Mouse (Mus musculus) MEL (cell line): ENCODE measurements around the gene S100a5. TPM values are rescaled to one million over a fixed set of nuclear protein-coding genes. Genes with fewer than 3 reads are reported as not detected.

ENCODE experiments used
- DNase-seq: peaks from one replicate; pipeline ENCODE4 v3.0.0; 2011; ENCODE audit warnings: low read depth, low spot score
- H3K27ac ChIP-seq: 2 replicates; pipeline ENCODE4 v1.5.1; 2012; ENCODE audit warnings: low read depth, mild to moderate bottlenecking, control low read depth, low read length, moderate library complexity; ENCODE audit not compliant: control insufficient read depth
- H3K27me3 ChIP-seq, 2 experiments: fragments of 150-350 bp in 1 of 2; sonication (generic) in 1 of 2; 2 replicates each; pipeline ENCODE4 v1.6.1; 2012; ENCODE audit warnings: low read length in 2 of 2, mild to moderate bottlenecking in 2 of 2, improper control_type of control experiment in 1 of 2, moderate library complexity in 1 of 2; ENCODE audit not compliant: insufficient read depth in 2 of 2, control insufficient read depth in 1 of 2
- H3K36me3 ChIP-seq, 2 experiments: 2 replicates each; pipeline ENCODE4 v1.6.1; 2012 to 2014; ENCODE audit warnings: low read length in 2 of 2, improper control_type of control experiment in 1 of 2, inconsistent platforms in 1 of 2, mild to moderate bottlenecking in 1 of 2; ENCODE audit not compliant: insufficient read depth in 2 of 2, control insufficient read depth in 1 of 2
- H3K4me1 ChIP-seq, 2 experiments: fragments of 150-350 bp in 1 of 2; sonication (generic) in 1 of 2; 2 replicates each; pipeline ENCODE4 v1.6.1; 2012; ENCODE audit warnings: low read length in 2 of 2, improper control_type of control experiment in 1 of 2, mild to moderate bottlenecking in 1 of 2; ENCODE audit not compliant: insufficient read depth in 2 of 2, control insufficient read depth in 1 of 2
- H3K4me3 ChIP-seq, 2 experiments: fragments of 150-350 bp in 1 of 2; sonication (generic) in 1 of 2; 2 replicates each; pipeline ENCODE4 v1.5.1; 2012; ENCODE audit warnings: low read depth in 2 of 2, low read length in 2 of 2, mild to moderate bottlenecking in 2 of 2, moderate library complexity in 2 of 2, control low read depth in 1 of 2, improper control_type of control experiment in 1 of 2; ENCODE audit not compliant: control insufficient read depth in 1 of 2, insufficient read depth in 1 of 2
- H3K79me2 ChIP-seq: 2 replicates; pipeline ENCODE4 v1.6.1; 2012; ENCODE audit warnings: mild to moderate bottlenecking, low read length, moderate library complexity; ENCODE audit not compliant: control insufficient read depth, poor library complexity, insufficient read depth
- H3K9ac ChIP-seq: 2 replicates; pipeline ENCODE4 v1.6.1; 2012; ENCODE audit warnings: low read depth, mild to moderate bottlenecking, control low read depth, low read length, moderate library complexity; ENCODE audit not compliant: control insufficient read depth, poor library complexity, severe bottlenecking
- H3K9me3 ChIP-seq: fragments of 150-350 bp; sonication (generic); replicated peaks from 2 replicates; pipeline ENCODE4 v1.6.1; 2012; ENCODE audit warnings: mild to moderate bottlenecking, low read length, improper control_type of control experiment, moderate library complexity; ENCODE audit not compliant: insufficient read depth
- BHLHE40 ChIP-seq: IDR thresholded peaks from 2 replicates; pipeline ENCODE4 v1.6.1; 2012; ENCODE audit warnings: low read depth, mild to moderate bottlenecking, inconsistent platforms, low read length, improper control_type of control experiment, borderline replicate concordance
- CHD1 ChIP-seq: IDR thresholded peaks from 2 replicates; pipeline ENCODE4 v1.6.1; 2012; ENCODE audit warnings: low read depth, mild to moderate bottlenecking, inconsistent platforms, low read length, improper control_type of control experiment
- CHD2 ChIP-seq: IDR thresholded peaks from 2 replicates; pipeline ENCODE4 v1.6.1; 2011; ENCODE audit warnings: low read length, improper control_type of control experiment
- ETS1 ChIP-seq: IDR thresholded peaks from 2 replicates; pipeline ENCODE4 v1.6.1; 2012; ENCODE audit warnings: low read depth, mild to moderate bottlenecking, inconsistent platforms, low read length, improper control_type of control experiment, moderate library complexity
- GABPA ChIP-seq: IDR thresholded peaks from 2 replicates; pipeline ENCODE4 v1.6.1; 2012; ENCODE audit warnings: low read depth, mild to moderate bottlenecking, inconsistent platforms, low read length, improper control_type of control experiment, moderate library complexity
- GATA1 ChIP-seq: IDR thresholded peaks from 2 replicates; pipeline ENCODE4 v1.6.1; 2011; ENCODE audit warnings: low read depth, low read length, improper control_type of control experiment
- KAT2A ChIP-seq: conservative IDR thresholded peaks from 2 replicates; pipeline ENCODE4 v1.6.1; 2012; ENCODE audit warnings: low read depth, low read length, improper control_type of control experiment, inconsistent platforms
- MAFK ChIP-seq: IDR thresholded peaks from 2 replicates; pipeline ENCODE4 v1.6.1; 2011; ENCODE audit warnings: low read depth, mild to moderate bottlenecking, low read length, improper control_type of control experiment, borderline replicate concordance
- MAZ ChIP-seq: IDR thresholded peaks from 2 replicates; pipeline ENCODE4 v1.6.1; 2012; ENCODE audit warnings: low read depth, mild to moderate bottlenecking, inconsistent platforms, low read length, improper control_type of control experiment
- MEF2A ChIP-seq: IDR thresholded peaks from 2 replicates; pipeline ENCODE4 v1.6.1; 2014; ENCODE audit warnings: low read depth, mild to moderate bottlenecking, inconsistent platforms, low read length, improper control_type of control experiment; ENCODE audit not compliant: poor library complexity, insufficient replicate concordance, severe bottlenecking; ENCODE audit errors: extremely low read depth
- MXI1 ChIP-seq: IDR thresholded peaks from 2 replicates; pipeline ENCODE4 v1.6.1; 2011; ENCODE audit warnings: mild to moderate bottlenecking, low read depth, low read length, improper control_type of control experiment
- MYC ChIP-seq: IDR thresholded peaks from 2 replicates; pipeline ENCODE4 v1.6.1; 2011; ENCODE audit warnings: low read depth, mild to moderate bottlenecking, low read length, improper control_type of control experiment, moderate library complexity
- NELFE ChIP-seq: IDR thresholded peaks from 2 replicates; pipeline ENCODE4 v1.6.1; 2011; ENCODE audit warnings: low read depth, low read length, improper control_type of control experiment
- POLR2AphosphoS2 ChIP-seq: IDR thresholded peaks from 2 replicates; pipeline ENCODE4 v1.6.1; 2011; ENCODE audit warnings: low read length, improper control_type of control experiment
- RAD21 ChIP-seq: IDR thresholded peaks from 2 replicates; pipeline ENCODE4 v1.6.1; 2011; ENCODE audit warnings: mild to moderate bottlenecking, low read depth, low read length, improper control_type of control experiment
- RCOR1 ChIP-seq: IDR thresholded peaks from 2 replicates; pipeline ENCODE4 v1.6.1; 2012; ENCODE audit warnings: low read depth, mild to moderate bottlenecking, inconsistent platforms, low read length, improper control_type of control experiment
- TCF12 ChIP-seq: IDR thresholded peaks from 2 replicates; pipeline ENCODE4 v1.6.1; 2014; ENCODE audit warnings: low read depth, mild to moderate bottlenecking, inconsistent platforms, low read length, improper control_type of control experiment, moderate library complexity
- USF2 ChIP-seq, 2 experiments: IDR thresholded peaks; 2 replicates each; pipeline ENCODE4 v1.6.1; 2011 to 2012; ENCODE audit warnings: improper control_type of control experiment in 2 of 2, low read length in 2 of 2, borderline replicate concordance in 1 of 2, inconsistent platforms in 1 of 2, low read depth in 1 of 2, mild to moderate bottlenecking in 1 of 2; ENCODE audit not compliant: insufficient read depth in 1 of 2
- ZKSCAN1 ChIP-seq: IDR thresholded peaks from 2 replicates; pipeline ENCODE4 v1.6.1; 2012; ENCODE audit warnings: low read depth, mild to moderate bottlenecking, inconsistent platforms, low read length, improper control_type of control experiment, moderate library complexity
- ZMIZ1 ChIP-seq: IDR thresholded peaks from 2 replicates; pipeline ENCODE4 v1.6.1; 2012; ENCODE audit warnings: low read depth, mild to moderate bottlenecking, inconsistent platforms, low read length, improper control_type of control experiment, moderate library complexity
- ZNF384 ChIP-seq: IDR thresholded peaks from 2 replicates; pipeline ENCODE4 v1.6.1; 2012; ENCODE audit warnings: low read depth, mild to moderate bottlenecking, inconsistent platforms, low read length, improper control_type of control experiment
- polyA plus RNA-seq, 2 experiments: library from polyadenylated mRNA; stranded (reverse) in 1 of 2; unstranded in 1 of 2; fragments of >175 nt in 1 of 2; fragments of >200 nt in 1 of 2; gene quantifications; 2 replicates each; pipeline versions ENCODE4 v1.2.1 to v1.2.4; 2012; ENCODE audit warnings: low replicate concordance in 2 of 2, low read depth in 1 of 2; ENCODE audit not compliant: insufficient read length in 2 of 2, insufficient read depth in 1 of 2, missing spikeins in 1 of 2
- total RNA-seq: library from RNA; depleted of rRNA; stranded (reverse); fragments of 300-350 nt; gene quantifications from 2 replicates; pipeline ENCODE4 v1.2.3, GENCODE M21; 2012

S100a5 gene
- total and polyA plus RNA-seq, 3 experiments: not detected

DNA sequence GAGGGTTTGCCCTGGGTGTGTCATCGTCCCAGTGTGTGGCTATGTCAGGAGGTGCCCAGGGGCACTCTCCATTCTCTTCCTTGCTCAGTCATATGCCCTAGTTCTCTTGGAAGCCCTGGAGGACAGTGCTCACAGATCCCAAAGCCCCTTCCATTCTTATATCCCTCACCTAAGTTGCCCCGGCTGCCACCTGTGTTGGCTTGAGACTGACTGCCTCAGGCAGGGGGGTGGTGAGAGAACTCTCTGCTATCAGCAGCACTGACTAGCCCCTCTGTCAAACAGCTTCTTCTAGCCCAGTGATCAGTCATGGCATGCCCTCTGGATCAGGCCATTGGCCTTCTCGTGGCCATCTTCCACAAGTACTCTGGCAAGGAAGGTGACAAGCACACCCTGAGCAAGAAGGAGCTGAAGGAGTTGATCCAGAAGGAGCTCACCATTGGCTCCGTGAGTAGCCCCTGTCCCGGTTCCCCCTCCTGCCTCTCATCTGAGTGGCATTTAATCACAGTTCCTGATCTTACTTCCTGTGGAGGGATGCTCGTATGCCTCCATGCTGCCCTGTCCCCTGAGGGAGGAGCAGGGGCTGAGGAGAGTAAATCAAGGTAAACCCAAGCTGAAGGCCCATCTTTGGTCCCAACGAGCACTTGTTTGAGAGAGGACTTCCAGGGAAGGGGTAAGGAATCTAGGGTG, 5.3 kb downstream of the S100a5 start:
- Histone ChIP-seq H3K79me2 (no peaks in the 10 kb centered on the region), H3K27ac (no peak overlapping the region), H3K4me3 (peak overlapping the region in 1 of 2 experiments; percentile 2; a peak in 1 of 4 replicates), H3K9ac (no peak overlapping the region)
- peak; percentile 28 for DNase-seq
- TF ChIP-seq RCOR1 (0 out of 2 replicates have a peak, but pooled peaks have one; percentile 9), GATA1 (0 out of 2 replicates have a peak, but pooled peaks have one; percentile 21), RAD21 (no peak)
- TF ChIP-seq, all 39 proteins: peak for 2
- H3K4me1 ChIP-seq: peaks cover 0 to 24% of the 10 kb centered on the region in 2 experiments; a peak in 2 of 4 replicates
- H3K27me3 ChIP-seq: no peaks in the 10 kb centered on the region
- H3K9me3 ChIP-seq: no peaks in the 10 kb centered on the region
- H3K36me3 ChIP-seq: peaks cover 0 to 15% of the 10 kb centered on the region in 2 experiments; a peak in 2 of 4 replicates

DNA sequence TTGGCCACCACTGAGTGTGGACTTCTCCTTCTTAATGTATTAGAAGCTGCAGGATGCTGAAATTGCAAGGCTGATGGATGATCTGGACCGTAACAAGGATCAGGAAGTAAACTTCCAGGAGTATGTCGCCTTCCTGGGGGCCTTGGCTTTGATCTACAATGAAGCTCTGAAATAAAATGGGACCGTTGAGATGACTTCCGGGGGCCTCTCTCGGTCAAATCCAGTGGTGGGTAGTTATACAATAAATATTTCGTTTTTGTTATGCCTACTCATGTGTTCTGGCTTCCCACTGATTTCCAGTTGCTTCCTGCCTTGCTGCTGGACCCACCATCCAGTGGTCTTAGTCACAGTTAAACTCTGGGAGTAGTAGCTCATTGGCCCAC, 5.8 kb downstream of the S100a5 start:
- Histone ChIP-seq H3K79me2 (no peaks in the 10 kb centered on the region), H3K27ac (no peak overlapping the region), H3K4me3 (no peak overlapping the region), H3K36me3 (peaks cover 0 to 15% of the 10 kb centered on the region in 2 experiments; a peak in 2 of 4 replicates), H3K9ac (no peak overlapping the region), H3K9me3 (no peaks in the 10 kb centered on the region), H3K4me1 (peaks cover 0 to 20% of the 10 kb centered on the region in 2 experiments; a peak in 2 of 4 replicates), H3K27me3 (no peaks in the 10 kb centered on the region)
- no peak for DNase-seq
- no peak for TF ChIP-seq USF2 (IDR thresholded peaks at IDR 0.05; ENCODE audit: borderline replicate concordance in 1 of 2, insufficient read depth in 1 of 2, low read depth in 1 of 2, low read length in 2 of 2)
- no peak for TF ChIP-seq MYC
- no peak for TF ChIP-seq POLR2AphosphoS2
- TF ChIP-seq CHD1: no peak
- TF ChIP-seq ZMIZ1: no peak
- TF ChIP-seq ZKSCAN1: no peak
- no peak for TF ChIP-seq TCF12

DNA sequence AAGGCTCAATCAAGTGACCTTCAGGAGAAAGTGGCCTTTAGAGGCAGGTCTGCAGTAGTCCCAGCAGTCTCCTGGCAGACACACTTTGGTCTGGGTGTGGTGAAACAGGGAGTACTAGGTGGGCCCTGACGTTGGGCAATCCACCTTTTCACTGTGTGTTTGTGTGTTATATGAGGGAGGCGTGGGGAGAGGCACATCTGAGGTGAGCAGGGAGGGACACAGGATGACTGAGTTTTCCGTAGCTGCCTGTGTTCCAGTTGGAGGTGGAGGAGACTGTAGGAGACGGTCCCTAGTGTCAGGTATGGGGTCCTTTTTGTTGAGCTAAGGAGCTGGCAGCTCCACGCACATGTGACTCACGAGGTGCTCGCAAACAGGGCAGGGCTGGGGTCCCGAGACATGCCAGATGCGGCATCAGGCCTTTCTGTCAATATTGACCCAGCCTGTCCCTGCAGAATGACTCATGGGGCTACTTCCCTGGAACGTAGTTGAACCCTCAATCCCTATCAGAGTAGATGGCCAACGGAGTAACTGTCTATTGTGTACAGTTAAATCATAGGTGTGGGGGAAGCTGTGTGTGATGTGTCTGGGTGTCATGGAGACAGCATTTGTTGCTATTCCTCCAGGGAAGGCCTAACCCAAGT, 6.4 kb downstream of the S100a5 start:
- H3K4me1 ChIP-seq: peaks cover 0 to 19% of the 10 kb centered on the region in 2 experiments; a peak in 2 of 4 replicates
- H3K79me2 ChIP-seq: no peaks in the 10 kb centered on the region
- no peak overlapping the region for H3K9ac ChIP-seq
- no peak for DNase-seq
- H3K27me3 ChIP-seq: no peaks in the 10 kb centered on the region
- no peaks in the 10 kb centered on the region for H3K9me3 ChIP-seq
- H3K36me3 ChIP-seq: peaks cover 0 to 15% of the 10 kb centered on the region in 2 experiments; a peak in 2 of 4 replicates
- no peak overlapping the region for H3K27ac ChIP-seq
- H3K4me3 ChIP-seq: no peak overlapping the region
- TF ChIP-seq GATA1: no peak
- no peak for TF ChIP-seq MYC
- TF ChIP-seq ETS1: no peak
- TF ChIP-seq MAZ: no peak
- no peak for TF ChIP-seq RCOR1
- no peak for TF ChIP-seq NELFE
- no peak for TF ChIP-seq MAFK
- no peak for TF ChIP-seq MEF2A
- no peak for TF ChIP-seq USF2 (IDR thresholded peaks at IDR 0.05; ENCODE audit: borderline replicate concordance in 1 of 2, insufficient read depth in 1 of 2, low read depth in 1 of 2, low read length in 2 of 2)
- TF ChIP-seq ZNF384: no peak
- TF ChIP-seq MXI1: no peak
- no peak for TF ChIP-seq RAD21
- no peak for TF ChIP-seq BHLHE40
- TF ChIP-seq ZKSCAN1: no peak
- TF ChIP-seq CHD1: no peak
- TF ChIP-seq KAT2A: no peak
- TF ChIP-seq POLR2AphosphoS2: no peak
- TF ChIP-seq GABPA: no peak
- no peak for TF ChIP-seq CHD2
